Mouse (Mus musculus) E14TG2a.4 (cell line): ENCODE measurements around the gene Immt.

Experiments used
- H3K27me3 ChIP-seq: 2 replicates; pipeline ENCODE4 v1.6.1; 2014; ENCODE audit warnings: low read length, control low read depth; ENCODE audit not compliant: insufficient read depth
- H3K36me3 ChIP-seq: 2 replicates; pipeline ENCODE4 v1.6.1; 2014; ENCODE audit warnings: low read length, control low read depth; ENCODE audit not compliant: insufficient read depth
- H3K4me1 ChIP-seq: replicated peaks from 2 replicates; pipeline ENCODE4 v1.6.1; 2014; ENCODE audit warnings: low read depth, low read length, control low read depth
- H3K4me3 ChIP-seq: replicated peaks from 2 replicates; pipeline ENCODE4 v1.5.1; 2014; ENCODE audit warnings: mild to moderate bottlenecking, low read length
- H3K9me3 ChIP-seq: 2 replicates; pipeline ENCODE4 v1.6.1; 2014; ENCODE audit warnings: low read length, control low read depth
- CTCF ChIP-seq: conservative IDR thresholded peaks from 2 replicates; pipeline ENCODE4 v1.5.1; 2014; ENCODE audit warnings: low read length
- NANOG ChIP-seq: IDR thresholded peaks from 2 replicates; pipeline ENCODE4 v1.6.1; 2014; ENCODE audit warnings: borderline replicate concordance, low read length, mixed read lengths
- POU5F1 ChIP-seq: IDR thresholded peaks from 2 replicates; pipeline ENCODE4 v1.6.1; 2014; ENCODE audit warnings: low read length, borderline replicate concordance

The Immt gene

GRCm38 (mm10) chr6:71804061-71804829 is 26.9 kb upstream of the Immt start:
- H3K4me1 ChIP-seq, result peaks cover 16% of the 10 kb centered on the region
- H3K4me3 ChIP-seq, result no peak overlapping the region
- peaks cover 5% of the 10 kb centered on the region; the same call in 1 of the 2 replicates for H3K36me3 ChIP-seq
- no peaks in the 10 kb centered on the region for H3K9me3 ChIP-seq
- H3K27me3 ChIP-seq, result peaks cover 14% of the 10 kb centered on the region; the same call in 1 of the 2 replicates
- TF ChIP-seq CTCF, result peak; percentile 79
- no peak for TF ChIP-seq NANOG

- H3K4me1 ChIP-seq, result peaks cover 4% of the 10 kb centered on the region
- H3K36me3 ChIP-seq, result peaks cover 26% of the 10 kb centered on the region
- TF ChIP-seq CTCF, result no peak
- no peak for TF ChIP-seq POU5F1
- TF ChIP-seq NANOG, result no peak
- H3K27me3 ChIP-seq, result peaks cover 5% of the 10 kb centered on the region; the same call in 1 of the 2 replicates
- no peaks in the 10 kb centered on the region for H3K9me3 ChIP-seq
- H3K4me3 ChIP-seq, result no peak overlapping the region
Measured at GRCm38 (mm10) chr6:71806713-71807112, 24.4 kb upstream of the Immt start.

GRCm38 (mm10) chr6:71809890-71810289 is 21.2 kb upstream of the Immt start:
- H3K4me3 ChIP-seq, result no peak overlapping the region
- peaks cover 51% of the 10 kb centered on the region for H3K36me3 ChIP-seq
- TF ChIP-seq POU5F1 (no peak), CTCF (no peak), NANOG (no peak)
- no peaks in the 10 kb centered on the region for H3K4me1 ChIP-seq
- peaks cover 5% of the 10 kb centered on the region; the same call in 1 of the 2 replicates for H3K27me3 ChIP-seq
- no peaks in the 10 kb centered on the region for H3K9me3 ChIP-seq

GRCm38 (mm10) chr6:71812820-71813219 is 18.3 kb upstream of the Immt start:
- TF ChIP-seq NANOG (no peak), CTCF (no peak), POU5F1 (no peak)
- H3K9me3 ChIP-seq, result no peaks in the 10 kb centered on the region
- no peaks in the 10 kb centered on the region for H3K27me3 ChIP-seq
- H3K4me1 ChIP-seq, result no peaks in the 10 kb centered on the region
- no peak overlapping the region for H3K4me3 ChIP-seq
- peaks cover 80% of the 10 kb centered on the region for H3K36me3 ChIP-seq

GRCm38 (mm10) chr6:71819764-71820292 is 11.3 kb upstream of the Immt start:
- TF ChIP-seq CTCF (no peak), POU5F1 (no peak), NANOG (no peak)

DNA sequence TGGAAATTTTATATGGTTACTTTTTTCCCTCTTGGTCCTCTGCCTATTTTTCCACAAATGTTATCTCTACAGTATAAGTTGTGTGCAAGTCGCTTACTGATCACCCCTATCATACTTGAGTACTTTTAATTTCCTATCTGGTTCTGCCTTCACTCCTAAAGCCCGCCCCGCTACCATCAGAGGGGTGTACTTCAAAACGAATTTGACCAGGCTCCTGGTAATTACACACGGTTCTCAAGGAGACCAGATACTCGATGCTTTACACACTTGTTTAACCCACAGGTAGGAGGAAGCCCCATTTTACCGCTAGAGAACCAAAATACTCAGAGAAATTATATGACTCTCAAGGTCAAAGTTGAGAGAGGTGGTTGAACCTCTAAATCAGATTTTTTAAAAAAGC is 8.0 kb upstream of the Immt start:
- Histone ChIP-seq H3K36me3 (peaks cover 17% of the 10 kb centered on the region), H3K27me3 (no peaks in the 10 kb centered on the region), H3K4me1 (peaks cover 23% of the 10 kb centered on the region), H3K9me3 (no peaks in the 10 kb centered on the region), H3K4me3 (peak overlapping the region; percentile 95)
- no peak for TF ChIP-seq NANOG
- no peak for TF ChIP-seq POU5F1
- no peak for TF ChIP-seq CTCF

More at GRCm38 (mm10) chr6:71819764-71820292, 11.3 kb upstream of the Immt start:
- peaks cover 23% of the 10 kb centered on the region for H3K4me1 ChIP-seq
- no peaks in the 10 kb centered on the region for H3K27me3 ChIP-seq
- no peak overlapping the region for H3K4me3 ChIP-seq
- H3K9me3 ChIP-seq, result no peaks in the 10 kb centered on the region
- H3K36me3 ChIP-seq, result peaks cover 49% of the 10 kb centered on the region

DNA sequence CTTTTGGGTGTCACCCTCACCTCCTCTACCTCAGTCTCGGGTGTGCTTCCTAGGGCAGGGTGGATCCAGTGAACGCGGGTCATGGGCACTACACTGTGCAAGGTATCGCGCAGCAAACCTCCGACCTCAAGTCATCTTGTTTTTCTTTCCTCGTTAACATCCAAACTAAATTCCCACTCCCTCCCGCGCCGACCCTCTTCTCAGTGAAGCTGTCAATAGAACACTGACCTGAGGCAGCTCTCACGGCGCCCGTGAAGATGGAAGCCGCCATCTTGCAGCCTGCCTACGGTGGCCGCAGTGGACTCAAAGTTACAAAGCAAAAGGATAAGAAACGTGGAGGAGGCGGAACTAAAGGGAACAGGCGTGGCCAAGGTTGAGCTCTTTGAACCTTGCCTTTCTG is 7.6 kb upstream of the Immt start:
- H3K9me3 ChIP-seq, result no peaks in the 10 kb centered on the region
- peaks cover 13% of the 10 kb centered on the region for H3K36me3 ChIP-seq
- no peak for TF ChIP-seq CTCF
- H3K4me1 ChIP-seq, result peaks cover 23% of the 10 kb centered on the region
- H3K27me3 ChIP-seq, result no peaks in the 10 kb centered on the region
- H3K4me3 ChIP-seq, result peak overlapping the region; percentile 95

GRCm38 (mm10) chr6:71823961-71824360 is 7.2 kb upstream of the Immt start:
- Histone ChIP-seq H3K27me3 (no peaks in the 10 kb centered on the region), H3K4me3 (peak overlapping the region; percentile 95), H3K9me3 (no peaks in the 10 kb centered on the region), H3K36me3 (peaks cover 8% of the 10 kb centered on the region), H3K4me1 (peaks cover 23% of the 10 kb centered on the region)
- no peak for TF ChIP-seq CTCF
- TF ChIP-seq POU5F1, result no peak
- no peak for TF ChIP-seq NANOG

DNA sequence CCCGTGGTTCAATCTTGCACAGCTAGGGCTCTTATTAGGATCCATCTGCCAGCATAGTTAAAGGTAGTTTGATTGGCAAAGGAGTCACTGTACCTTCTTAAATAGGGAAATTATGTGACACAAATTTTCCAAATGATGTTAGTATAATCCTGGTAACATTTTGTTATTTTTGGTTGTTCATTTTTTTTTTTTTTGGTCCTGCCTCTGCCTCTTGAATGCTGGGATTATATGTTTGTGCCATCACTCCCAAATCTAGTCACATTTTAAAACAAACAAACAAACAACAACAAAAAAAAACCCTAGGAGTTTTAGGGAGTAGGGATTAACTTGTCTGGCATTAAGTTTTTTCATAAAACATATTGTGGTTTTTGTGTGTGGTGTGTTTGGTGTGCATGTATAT is 4.3 kb upstream of the Immt start, which contains the start of gene Mrpl35:
Mrpl35 (minus strand) TSS at position 101 of the 400 bp plus-strand sequence.
- TF ChIP-seq NANOG (no peak), CTCF (no peak), POU5F1 (no peak)

More for the DNA sequence above, 4.3 kb upstream of the Immt start, which contains the start of gene Mrpl35:
- Histone ChIP-seq H3K4me1 (peaks cover 30% of the 10 kb centered on the region), H3K4me3 (no peak within 1 kb of the TSS), H3K27me3 (no peaks in the 10 kb centered on the region), H3K9me3 (no peaks in the 10 kb centered on the region), H3K36me3 (no peaks in the 10 kb centered on the region)
